Mouse (Mus musculus) C2C12 (cell line): Measurements from ENCODE around the gene Gm6525.

Experiments
- CTCF ChIP-seq: IDR thresholded peaks from one replicate; pipeline ENCODE4 v1.5.1; 2011; ENCODE audit not compliant: control insufficient read depth, insufficient read depth, insufficient read length
- MAX ChIP-seq: IDR thresholded peaks from one replicate; pipeline ENCODE4 v1.6.1; 2011; ENCODE audit warnings: mild to moderate bottlenecking, control low read depth
- MYOD1 ChIP-seq: IDR thresholded peaks from one replicate; pipeline ENCODE4 v1.6.1; 2011; ENCODE audit warnings: low read depth; ENCODE audit not compliant: control insufficient read depth, insufficient read length
- USF1 ChIP-seq: IDR thresholded peaks from one replicate; pipeline ENCODE4 v1.6.1; 2011; ENCODE audit warnings: low read depth, mild to moderate bottlenecking, control low read depth, moderate library complexity

GRCm38 (mm10) chr3:84204640-84205039 lies 30.7 kb downstream of the Gm6525 start:
- TF ChIP-seq CTCF, result no peak
- no peak for TF ChIP-seq USF1
- no peak for TF ChIP-seq MYOD1
- TF ChIP-seq MAX, result no peak
